Comparison of ENCODE assay signal across 17 mouse cellular contexts in the genomic region with DNA sequence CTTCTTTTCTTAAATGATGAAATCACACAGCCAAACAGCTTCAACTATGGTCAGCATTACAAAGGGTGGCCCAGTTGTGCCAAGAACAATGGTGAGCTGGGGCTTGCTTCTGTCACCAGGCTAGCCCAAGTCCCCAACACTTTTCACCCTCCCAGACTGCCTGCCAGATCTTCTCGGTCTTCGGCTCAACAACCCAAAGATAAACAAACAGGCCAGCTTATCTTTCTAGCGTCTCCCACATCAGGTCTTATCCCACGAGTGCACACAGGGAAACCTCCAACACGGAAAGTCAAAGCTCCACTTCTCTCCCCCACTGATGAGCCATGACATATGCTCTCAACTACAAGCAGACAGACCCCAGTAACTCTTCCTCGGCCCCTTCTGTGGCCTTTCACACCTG. TPM values are rescaled to one million over a fixed set of nuclear protein-coding genes. Genes with fewer than 3 reads are reported as not detected.
DNase-seq lines count a peak whose midpoint lies in the region; ATAC-seq lines count a peak whose summit lies in the region.
"Had no signal": no experiment of that assay in that cellular context is flagged by ENCODE, and none has a peak within 500 bp of the region (broad histone marks: within the 10 kb centered on the region; RNA-seq: fewer than 3 reads in every experiment).

No protein-coding gene starts in this region.

- peak overlapping the region; percentile 70 for H3K27ac ChIP-seq in heart, embryonic 16.5 days (ENCODE audit: low read length)
- H3K27ac ChIP-seq in liver, embryonic 16.5 days (ENCODE audit: low read length), result peak overlapping the region; percentile 92
- H3K27ac ChIP-seq: embryonic facial prominence, embryonic 13.5 days; neural tube, embryonic 15.5 days had no signal

- WGBS in heart, embryonic 16.5 days, result 19% methylated on average over 6 of the region's 6 CpGs
- WGBS in liver, embryonic 16.5 days (ENCODE audit: insufficient replicate concordance), result 15% methylated on average over 6 of the region's 6 CpGs

- H3K9ac ChIP-seq in heart, embryonic 16.5 days (ENCODE audit: low read length), result no peak overlapping the region
- H3K9ac ChIP-seq in liver, embryonic 16.5 days (ENCODE audit: low read depth, low read length), result peak overlapping the region; percentile 56
- H3K9ac ChIP-seq: embryonic facial prominence, embryonic 13.5 days; limb, embryonic 15.5 days; neural tube, embryonic 15.5 days had no signal

- H3K36me3 ChIP-seq in heart, embryonic 16.5 days (ENCODE audit: control insufficient read depth, insufficient read depth), result no peaks in the 10 kb centered on the region
- H3K36me3 ChIP-seq in liver, embryonic 16.5 days (ENCODE audit: control insufficient read depth, insufficient read depth), result no peaks in the 10 kb centered on the region
- H3K36me3 ChIP-seq: embryonic facial prominence, embryonic 13.5 days; limb, embryonic 15.5 days; neural tube, embryonic 15.5 days had no signal

- no peaks in the 10 kb centered on the region for H3K9me3 ChIP-seq in heart, embryonic 16.5 days (replicated peaks; ENCODE audit: control insufficient read depth, low read length)
- H3K9me3 ChIP-seq in liver, embryonic 16.5 days (replicated peaks; ENCODE audit: control insufficient read depth, low read length), result no peaks in the 10 kb centered on the region
- H3K9me3 ChIP-seq: embryonic facial prominence, embryonic 13.5 days; limb, embryonic 15.5 days; neural tube, embryonic 15.5 days had no signal

- H3K4me2 ChIP-seq in heart, embryonic 16.5 days (ENCODE audit: low read depth, low read length), result no peak overlapping the region
- peak overlapping the region; percentile 42 for H3K4me2 ChIP-seq in liver, embryonic 16.5 days (ENCODE audit: low read depth, low read length)
- H3K4me2 ChIP-seq: embryonic facial prominence, embryonic 13.5 days; limb, embryonic 15.5 days; neural tube, embryonic 15.5 days had no signal

- no peak overlapping the region for H3K4me3 ChIP-seq in heart, embryonic 16.5 days (ENCODE audit: low read length)
- peak overlapping the region; percentile 26 for H3K4me3 ChIP-seq in liver, embryonic 16.5 days (ENCODE audit: low read depth, low read length)
- H3K4me3 ChIP-seq: embryonic facial prominence, embryonic 13.5 days; gastrocnemius, adult 2 months; limb, embryonic 15.5 days; neural tube, embryonic 15.5 days had no signal

- no peak for DNase-seq in heart, postnatal 36 days
- peak; percentile 58 for DNase-seq in adipocyte (ENCODE audit: low spot score)
- no peak for DNase-seq in adrenal gland, postnatal 10 days
- no peak for DNase-seq in frontal cortex, adult 2 months (ENCODE audit: extremely low spot score in 1 of 2, low spot score in 1 of 2)
- no peak for DNase-seq in kidney, postnatal 4 days
- DNase-seq: cerebellum, adult 8-10 months; gastrocnemius, adult 2 months; kidney, adult 8-10 months; right cerebral cortex, adult 18-20 months had no signal

- H3K27me3 ChIP-seq in heart, embryonic 16.5 days (ENCODE audit: control insufficient read depth, insufficient read depth, low read length), result no peaks in the 10 kb centered on the region
- H3K27me3 ChIP-seq in liver, embryonic 16.5 days (ENCODE audit: control insufficient read depth, insufficient read depth, low read depth, low read length), result no peaks in the 10 kb centered on the region
- H3K27me3 ChIP-seq: embryonic facial prominence, embryonic 13.5 days; limb, embryonic 15.5 days; neural tube, embryonic 15.5 days had no signal

- peaks cover 87% of the 10 kb centered on the region for H3K4me1 ChIP-seq in heart, embryonic 16.5 days (ENCODE audit: control insufficient read depth, insufficient read depth, low read length)
- peaks cover 94% of the 10 kb centered on the region for H3K4me1 ChIP-seq in liver, embryonic 16.5 days (ENCODE audit: control insufficient read depth, low read depth, low read length)

- intact Hi-C loops in heart, postnatal 36 days (cut with DNase I), result no loop called here

- no peak for ATAC-seq in heart, embryonic 16.5 days (replicated peaks; ENCODE audit: extremely low read depth, insufficient read depth, low FRiP score)
- ATAC-seq in erythroblast, adult 5-6 weeks (replicated peaks; ENCODE audit: low FRiP score, poor library complexity, severe bottlenecking), result peak; percentile 73
- peak; percentile 88 for ATAC-seq in liver, embryonic 16.5 days (ENCODE audit: low read depth)
- ATAC-seq: forebrain, embryonic 14.5 days; hindbrain, embryonic 16.5 days had no signal

RNA-seq across cellular contexts. Expression of a gene that starts 24.1 kb away (rescaled TPM):
- polyA plus RNA-seq in heart, embryonic 16.5 days (2015; fragmentation: Nextera tagmentation; extraction: Ambion mirVana), result 36.6 and 38.6 TPM in 2 replicates
- 10 to 100 TPM; 61.8 to 69.5 TPM for total RNA-seq in heart, postnatal 36 days (2021)
- total RNA-seq in erythroblast, adult 5-6 weeks (2015; ENCODE audit: low replicate concordance), result 49.7 and 52.8 TPM in 2 replicates
- total RNA-seq in erythroblast, adult 5-6 weeks (2017; ENCODE audit: low replicate concordance), result 41.9 and 53.8 TPM in 2 replicates
- polyA plus RNA-seq in liver, embryonic 16.5 days (2015; fragmentation: Nextera tagmentation; extraction: Ambion mirVana), result 24.3 and 26.1 TPM in 2 replicates
- total RNA-seq in adrenal gland, postnatal 10 days (2021), result 10 to 100 TPM; 82.8 to 91.1 TPM
- 30.9 and 32.3 TPM in 2 replicates for polyA plus RNA-seq in frontal cortex, adult 2 months (2012; rRNA removed)
